Mouse (Mus musculus) MEL (cell line): ENCODE data around the gene Me1. TPM values are rescaled to one million over a fixed set of nuclear protein-coding genes. Genes with fewer than 3 reads are reported as not detected.

ENCODE experiments used
- DNase-seq: peaks from one replicate; pipeline ENCODE4 v3.0.0; 2011; ENCODE audit warnings: low read depth, low spot score
- H3K27ac ChIP-seq: 2 replicates; pipeline ENCODE4 v1.5.1; 2012; ENCODE audit warnings: low read depth, mild to moderate bottlenecking, control low read depth, low read length, moderate library complexity; ENCODE audit not compliant: control insufficient read depth
- H3K27me3 ChIP-seq, 2 experiments: fragments of 150-350 bp in 1 of 2; sonication (generic) in 1 of 2; 2 replicates each; pipeline ENCODE4 v1.6.1; 2012; ENCODE audit warnings: low read length in 2 of 2, mild to moderate bottlenecking in 2 of 2, improper control_type of control experiment in 1 of 2, moderate library complexity in 1 of 2; ENCODE audit not compliant: insufficient read depth in 2 of 2, control insufficient read depth in 1 of 2
- H3K36me3 ChIP-seq, 2 experiments: 2 replicates each; pipeline ENCODE4 v1.6.1; 2012 to 2014; ENCODE audit warnings: low read length in 2 of 2, improper control_type of control experiment in 1 of 2, inconsistent platforms in 1 of 2, mild to moderate bottlenecking in 1 of 2; ENCODE audit not compliant: insufficient read depth in 2 of 2, control insufficient read depth in 1 of 2
- H3K4me1 ChIP-seq, 2 experiments: fragments of 150-350 bp in 1 of 2; sonication (generic) in 1 of 2; 2 replicates each; pipeline ENCODE4 v1.6.1; 2012; ENCODE audit warnings: low read length in 2 of 2, improper control_type of control experiment in 1 of 2, mild to moderate bottlenecking in 1 of 2; ENCODE audit not compliant: insufficient read depth in 2 of 2, control insufficient read depth in 1 of 2
- H3K4me3 ChIP-seq, 2 experiments: fragments of 150-350 bp in 1 of 2; sonication (generic) in 1 of 2; 2 replicates each; pipeline ENCODE4 v1.5.1; 2012; ENCODE audit warnings: low read depth in 2 of 2, low read length in 2 of 2, mild to moderate bottlenecking in 2 of 2, moderate library complexity in 2 of 2, control low read depth in 1 of 2, improper control_type of control experiment in 1 of 2; ENCODE audit not compliant: control insufficient read depth in 1 of 2, insufficient read depth in 1 of 2
- H3K79me2 ChIP-seq: 2 replicates; pipeline ENCODE4 v1.6.1; 2012; ENCODE audit warnings: mild to moderate bottlenecking, low read length, moderate library complexity; ENCODE audit not compliant: control insufficient read depth, poor library complexity, insufficient read depth
- H3K9ac ChIP-seq: 2 replicates; pipeline ENCODE4 v1.6.1; 2012; ENCODE audit warnings: low read depth, mild to moderate bottlenecking, control low read depth, low read length, moderate library complexity; ENCODE audit not compliant: control insufficient read depth, poor library complexity, severe bottlenecking
- H3K9me3 ChIP-seq: fragments of 150-350 bp; sonication (generic); replicated peaks from 2 replicates; pipeline ENCODE4 v1.6.1; 2012; ENCODE audit warnings: mild to moderate bottlenecking, low read length, improper control_type of control experiment, moderate library complexity; ENCODE audit not compliant: insufficient read depth
- BHLHE40 ChIP-seq: IDR thresholded peaks from 2 replicates; pipeline ENCODE4 v1.6.1; 2012; ENCODE audit warnings: low read depth, mild to moderate bottlenecking, inconsistent platforms, low read length, improper control_type of control experiment, borderline replicate concordance
- CHD2 ChIP-seq: IDR thresholded peaks from 2 replicates; pipeline ENCODE4 v1.6.1; 2011; ENCODE audit warnings: low read length, improper control_type of control experiment
- ELF1 ChIP-seq: IDR thresholded peaks from 2 replicates; pipeline ENCODE4 v1.6.1; 2014; ENCODE audit warnings: low read depth, mild to moderate bottlenecking, inconsistent platforms, low read length, improper control_type of control experiment, moderate library complexity
- EP300 ChIP-seq, 2 experiments: IDR thresholded peaks; 2 replicates each; pipeline ENCODE4 v1.6.1; 2011; ENCODE audit warnings: improper control_type of control experiment in 2 of 2, low read length in 2 of 2, low read depth in 1 of 2, mild to moderate bottlenecking in 1 of 2
- ETS1 ChIP-seq: IDR thresholded peaks from 2 replicates; pipeline ENCODE4 v1.6.1; 2012; ENCODE audit warnings: low read depth, mild to moderate bottlenecking, inconsistent platforms, low read length, improper control_type of control experiment, moderate library complexity
- GATA1 ChIP-seq: IDR thresholded peaks from 2 replicates; pipeline ENCODE4 v1.6.1; 2011; ENCODE audit warnings: low read depth, low read length, improper control_type of control experiment
- MAZ ChIP-seq: IDR thresholded peaks from 2 replicates; pipeline ENCODE4 v1.6.1; 2012; ENCODE audit warnings: low read depth, mild to moderate bottlenecking, inconsistent platforms, low read length, improper control_type of control experiment
- MEF2A ChIP-seq: IDR thresholded peaks from 2 replicates; pipeline ENCODE4 v1.6.1; 2014; ENCODE audit warnings: low read depth, mild to moderate bottlenecking, inconsistent platforms, low read length, improper control_type of control experiment; ENCODE audit not compliant: poor library complexity, insufficient replicate concordance, severe bottlenecking; ENCODE audit errors: extremely low read depth
- MYB ChIP-seq: IDR thresholded peaks from 2 replicates; pipeline ENCODE4 v1.6.1; 2011; ENCODE audit warnings: mild to moderate bottlenecking, low read depth, low read length, improper control_type of control experiment
- NRF1 ChIP-seq: IDR thresholded peaks from 2 replicates; pipeline ENCODE4 v1.6.1; 2014; ENCODE audit warnings: low read depth, mild to moderate bottlenecking, inconsistent platforms, low read length, improper control_type of control experiment, moderate library complexity; ENCODE audit not compliant: poor library complexity, insufficient read depth, severe bottlenecking
- RCOR1 ChIP-seq: IDR thresholded peaks from 2 replicates; pipeline ENCODE4 v1.6.1; 2012; ENCODE audit warnings: low read depth, mild to moderate bottlenecking, inconsistent platforms, low read length, improper control_type of control experiment
- SIN3A ChIP-seq: IDR thresholded peaks from 2 replicates; pipeline ENCODE4 v1.6.1; 2012; ENCODE audit warnings: low read length, improper control_type of control experiment, inconsistent platforms
- SMC3 ChIP-seq: IDR thresholded peaks from 2 replicates; pipeline ENCODE4 v1.6.1; 2011; ENCODE audit warnings: low read depth, low read length, improper control_type of control experiment
- TAL1 ChIP-seq: IDR thresholded peaks from 2 replicates; pipeline ENCODE4 v1.6.1; 2012; ENCODE audit warnings: mild to moderate bottlenecking, inconsistent platforms, low read length, moderate library complexity, mixed read lengths
- USF2 ChIP-seq, 2 experiments: IDR thresholded peaks; 2 replicates each; pipeline ENCODE4 v1.6.1; 2011 to 2012; ENCODE audit warnings: improper control_type of control experiment in 2 of 2, low read length in 2 of 2, borderline replicate concordance in 1 of 2, inconsistent platforms in 1 of 2, low read depth in 1 of 2, mild to moderate bottlenecking in 1 of 2; ENCODE audit not compliant: insufficient read depth in 1 of 2
- ZC3H11A ChIP-seq: IDR thresholded peaks from 2 replicates; pipeline ENCODE4 v1.6.1; 2012; ENCODE audit warnings: low read depth, mild to moderate bottlenecking, inconsistent platforms, low read length, improper control_type of control experiment
- ZMIZ1 ChIP-seq: IDR thresholded peaks from 2 replicates; pipeline ENCODE4 v1.6.1; 2012; ENCODE audit warnings: low read depth, mild to moderate bottlenecking, inconsistent platforms, low read length, improper control_type of control experiment, moderate library complexity
- polyA plus RNA-seq, 2 experiments: library from polyadenylated mRNA; stranded (reverse) in 1 of 2; unstranded in 1 of 2; fragments of >175 nt in 1 of 2; fragments of >200 nt in 1 of 2; gene quantifications; 2 replicates each; pipeline versions ENCODE4 v1.2.1 to v1.2.4; 2012; ENCODE audit warnings: low replicate concordance in 2 of 2, low read depth in 1 of 2; ENCODE audit not compliant: insufficient read length in 2 of 2, insufficient read depth in 1 of 2, missing spikeins in 1 of 2
- total RNA-seq: library from RNA; depleted of rRNA; stranded (reverse); fragments of 300-350 nt; gene quantifications from 2 replicates; pipeline ENCODE4 v1.2.3, GENCODE M21; 2012

Me1 gene
- total and polyA plus RNA-seq, 3 experiments, result 7.1 to 123 (median 23.4) TPM

DNA sequence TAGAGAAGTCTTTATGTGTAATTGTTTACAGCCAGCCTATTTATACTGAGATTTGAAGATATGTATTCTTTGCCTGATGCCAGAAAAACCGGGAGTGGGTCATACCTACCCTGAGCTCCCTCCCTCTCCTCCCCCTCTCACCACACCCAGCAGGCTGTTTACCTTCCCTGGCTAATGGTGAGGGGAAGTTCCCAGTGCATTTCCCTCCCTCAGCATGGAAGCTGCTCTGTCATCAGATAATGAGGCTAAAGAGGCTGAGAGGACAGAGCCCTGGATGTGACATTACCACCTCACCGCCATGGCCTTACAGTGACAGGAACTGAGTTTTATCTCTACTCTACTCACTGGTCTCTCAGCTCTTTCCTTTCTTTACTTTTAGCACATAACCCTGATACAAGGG, 6.1 kb upstream of the Me1 start:
- Histone ChIP-seq H3K27me3 (no peaks in the 10 kb centered on the region), H3K4me3 (no peak overlapping the region), H3K9ac (peak overlapping the region; percentile 27; the same call in 1 of the 2 replicates), H3K9me3 (no peaks in the 10 kb centered on the region), H3K4me1 (peaks cover 2 to 11% of the 10 kb centered on the region in 2 experiments; a peak in 3 of 4 replicates), H3K36me3 (peaks cover 0 to 9% of the 10 kb centered on the region in 2 experiments; a peak in 2 of 4 replicates), H3K27ac (no peak overlapping the region), H3K79me2 (no peaks in the 10 kb centered on the region)
- TF ChIP-seq ZMIZ1, result no peak
- peak; percentile 67 for TF ChIP-seq GATA1
- TF ChIP-seq ETS1, result 0 out of 2 replicates have a peak, but pooled peaks have one; percentile 19
- no peak for TF ChIP-seq EP300 (IDR thresholded peaks at IDR 0.05; ENCODE audit: low read depth in 1 of 2, low read length in 2 of 2)
- TF ChIP-seq TAL1, result no peak
- TF ChIP-seq MYB, result no peak
- no peak for TF ChIP-seq RCOR1
- no peak for TF ChIP-seq ELF1
- no peak for TF ChIP-seq MAZ
- TF ChIP-seq MEF2A, result no peak
- no peak for TF ChIP-seq BHLHE40
- TF ChIP-seq SIN3A, result no peak
- peak; percentile 64 for DNase-seq

DNA sequence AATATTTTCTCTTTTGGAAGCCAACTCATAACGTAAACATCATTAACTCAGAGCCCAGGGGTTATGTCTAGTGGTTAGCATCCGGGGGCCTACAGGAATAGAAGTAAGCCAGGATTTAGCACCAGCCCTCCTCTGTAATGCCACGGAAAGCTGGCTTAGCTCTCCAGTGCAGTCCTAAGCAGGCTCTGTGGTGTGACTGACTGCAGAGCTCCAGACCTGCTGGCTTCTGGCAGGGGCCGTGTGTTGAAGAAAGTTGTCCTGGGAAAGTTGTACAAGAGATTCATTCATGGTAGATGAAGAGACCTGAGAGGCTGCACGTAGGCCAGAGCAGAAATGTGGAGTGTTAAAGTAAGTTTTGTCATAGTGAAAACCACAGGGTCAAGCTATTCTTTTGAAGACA, 5.5 kb upstream of the Me1 start:
- TF ChIP-seq NRF1, result no peak
- TF ChIP-seq ETS1, result no peak
- TF ChIP-seq USF2 (IDR thresholded peaks at IDR 0.05; ENCODE audit: borderline replicate concordance in 1 of 2, insufficient read depth in 1 of 2, low read depth in 1 of 2, low read length in 2 of 2), result no peak
- no peak for TF ChIP-seq CHD2
- TF ChIP-seq SMC3, result no peak
- no peak for TF ChIP-seq ZC3H11A

More for the DNA sequence above, 5.5 kb upstream of the Me1 start:
- peaks cover 5 to 11% of the 10 kb centered on the region in 2 experiments for H3K4me1 ChIP-seq
- H3K4me3 ChIP-seq, result no peak overlapping the region
- H3K27ac ChIP-seq, result no peak overlapping the region
- no peaks in the 10 kb centered on the region for H3K9me3 ChIP-seq
- no peak overlapping the region for H3K9ac ChIP-seq
- H3K79me2 ChIP-seq, result no peaks in the 10 kb centered on the region
- H3K36me3 ChIP-seq, result peaks cover 0 to 10% of the 10 kb centered on the region in 2 experiments; a peak in 2 of 4 replicates
- H3K27me3 ChIP-seq, result no peaks in the 10 kb centered on the region
- DNase-seq, result no peak
